Comparison of ENCODE assay signal across 8 mouse cellular contexts in genomic region chr6:50109201-50109756, GRCm38 (mm10). TPM values are rescaled to one million over a fixed set of nuclear protein-coding genes. Genes with fewer than 3 reads are reported as not detected.
DNase-seq lines count a peak whose midpoint lies in the region; ATAC-seq lines count a peak whose summit lies in the region.

No protein-coding gene starts in this region.

- DNase-seq in kidney, adult 9 months, result no peak
- DNase-seq in Muller cell, postnatal 12 days (ENCODE audit: inconsistent ontology term), result peak; percentile 25
- no peak for DNase-seq in right cerebral cortex, postnatal 10 days (ENCODE audit: low spot score in 2 of 2)
- no peak for DNase-seq in adrenal gland, postnatal 14 days

- H3K4me2 ChIP-seq in kidney, embryonic 16.5 days (replicated peaks; ENCODE audit: low read depth, low read length), result peak overlapping the region; percentile 91
- peak overlapping the region; percentile 70 for H3K4me2 ChIP-seq in forebrain, embryonic 12.5 days
- H3K4me2 ChIP-seq in limb, embryonic 15.5 days, result peak overlapping the region; percentile 84
- peak overlapping the region; percentile 90 for H3K4me2 ChIP-seq in neural tube, embryonic 15.5 days

- peak overlapping the region; percentile 93 for H3K9ac ChIP-seq in kidney, embryonic 16.5 days (replicated peaks; ENCODE audit: low read length)
- peak overlapping the region; percentile 93 for H3K9ac ChIP-seq in forebrain, embryonic 12.5 days
- H3K9ac ChIP-seq in limb, embryonic 15.5 days, result peak overlapping the region; percentile 70
- peak overlapping the region; percentile 85 for H3K9ac ChIP-seq in neural tube, embryonic 15.5 days (replicated peaks)

- H3K27me3 ChIP-seq in kidney, embryonic 16.5 days (ENCODE audit: insufficient read depth, low read length), result no peaks in the 10 kb centered on the region
- H3K27me3 ChIP-seq in forebrain, embryonic 12.5 days, result peaks cover 9% of the 10 kb centered on the region; the same call in 1 of the 2 replicates
- H3K27me3 ChIP-seq in limb, embryonic 15.5 days, result 0 out of 2 replicates have a peak, but pooled peaks cover 7% of the 10 kb centered on the region
- no peaks in the 10 kb centered on the region for H3K27me3 ChIP-seq in neural tube, embryonic 15.5 days (replicated peaks)

- peaks cover 27% of the 10 kb centered on the region for H3K4me1 ChIP-seq in kidney, embryonic 16.5 days (ENCODE audit: insufficient read depth, low read length)
- peaks cover 15% of the 10 kb centered on the region for H3K4me1 ChIP-seq in forebrain, embryonic 12.5 days
- H3K4me1 ChIP-seq in limb, embryonic 15.5 days, result peaks cover 14% of the 10 kb centered on the region
- peaks cover 25% of the 10 kb centered on the region for H3K4me1 ChIP-seq in neural tube, embryonic 15.5 days

- 2% methylated on average over 15 of the region's 15 CpGs for WGBS in kidney, embryonic 16.5 days
- 3% methylated on average over 15 of the region's 15 CpGs for WGBS in forebrain, embryonic 12.5 days
- 4% methylated on average over 15 of the region's 15 CpGs for WGBS in limb, embryonic 15.5 days
- 2% methylated on average over 15 of the region's 15 CpGs for WGBS in neural tube, embryonic 15.5 days

- no peaks in the 10 kb centered on the region for H3K9me3 ChIP-seq in kidney, embryonic 16.5 days (ENCODE audit: low read length)
- H3K9me3 ChIP-seq in forebrain, embryonic 12.5 days, result no peaks in the 10 kb centered on the region
- H3K9me3 ChIP-seq in limb, embryonic 15.5 days, result no peaks in the 10 kb centered on the region
- H3K9me3 ChIP-seq in neural tube, embryonic 15.5 days (replicated peaks), result no peaks in the 10 kb centered on the region

- H3K27ac ChIP-seq in kidney, embryonic 16.5 days (ENCODE audit: low read length), result peak overlapping the region; percentile 83
- peak overlapping the region; percentile 87 for H3K27ac ChIP-seq in forebrain, embryonic 12.5 days
- H3K27ac ChIP-seq in limb, embryonic 15.5 days, result peak overlapping the region; percentile 85
- H3K27ac ChIP-seq in neural tube, embryonic 15.5 days (replicated peaks), result peak overlapping the region; percentile 92

- ATAC-seq in kidney, embryonic 16.5 days (ENCODE audit: low FRiP score, low TSS enrichment), result peak; percentile 9; the same call in 1 of the 2 replicates
- ATAC-seq in forebrain, embryonic 12.5 days (ENCODE audit: low FRiP score), result no peak; the same call in 1 of the 2 replicates
- no peak for ATAC-seq in limb, embryonic 15.5 days (ENCODE audit: insufficient number of reproducible peaks, low FRiP score, low TSS enrichment, low read depth)
- peak; percentile 29 for ATAC-seq in neural tube, embryonic 15.5 days (ENCODE audit: low FRiP score)

- H3K36me3 ChIP-seq in kidney, embryonic 16.5 days (ENCODE audit: insufficient read depth, low read length), result no peaks in the 10 kb centered on the region
- H3K36me3 ChIP-seq in forebrain, embryonic 12.5 days (replicated peaks), result no peaks in the 10 kb centered on the region
- H3K36me3 ChIP-seq in limb, embryonic 15.5 days, result no peaks in the 10 kb centered on the region
- H3K36me3 ChIP-seq in neural tube, embryonic 15.5 days, result no peaks in the 10 kb centered on the region

- H3K4me3 ChIP-seq in kidney, embryonic 16.5 days (ENCODE audit: low read length), result peak overlapping the region; percentile 92
- H3K4me3 ChIP-seq in forebrain, embryonic 12.5 days (replicated peaks), result peak overlapping the region; percentile 87
- H3K4me3 ChIP-seq in limb, embryonic 15.5 days, result peak overlapping the region; percentile 79
- H3K4me3 ChIP-seq in neural tube, embryonic 15.5 days (replicated peaks), result peak overlapping the region; percentile 73

RNA-seq across cellular contexts. Expression of gene Mpp6, which starts 0.8 kb away (rescaled TPM):
- polyA plus RNA-seq in kidney, embryonic 16.5 days (2015; fragmentation: Nextera tagmentation; extraction: Ambion mirVana), result 81.5 and 84.7 TPM in 2 replicates
- polyA plus RNA-seq in forebrain, embryonic 12.5 days (2016; fragmentation: Nextera tagmentation; extraction: Ambion mirVana), result 76.1 and 83.6 TPM in 2 replicates
- polyA plus RNA-seq in limb, embryonic 15.5 days (2015; fragmentation: Nextera tagmentation; extraction: Ambion mirVana), result 53.1 and 56.9 TPM in 2 replicates
- polyA plus RNA-seq in neural tube, embryonic 15.5 days (2015; fragmentation: Nextera tagmentation; extraction: Ambion mirVana), result 66.3 and 72.0 TPM in 2 replicates
- total RNA-seq in adrenal gland, postnatal 14 days (2021), result 50.4 and 51.1 TPM in 2 replicates

Comparison
In these comparisons a context has a peak if more than half of its experiments do, and no peak if none do; other contexts are left out.
1. ATAC-seq: peak in kidney, embryonic 16.5 days (single experiment) and neural tube, embryonic 15.5 days (single experiment); none in forebrain, embryonic 12.5 days (single experiment) and limb, embryonic 15.5 days (single experiment).
2. Peak in every context shown above with its lines, with median percentiles within 50 percentile points of each other: H3K27ac ChIP-seq, H3K4me2 ChIP-seq, H3K4me3 ChIP-seq and H3K9ac ChIP-seq.